Mouse (Mus musculus) frontal cortex, adult 2 months (tissue): ENCODE measurements around the gene Lrrc75a. TPM values are rescaled to one million over a fixed set of nuclear protein-coding genes. Genes with fewer than 3 reads are reported as not detected.

Experiments
- DNase-seq, 2 experiments: peaks; one replicate each; pipeline ENCODE4 v3.0.0; 2022; ENCODE audit warnings: low spot score in 1 of 2; ENCODE audit errors: extremely low spot score in 1 of 2
- polyA plus RNA-seq: library from polyadenylated mRNA; depleted of rRNA; stranded (reverse); fragments of >200 nt; gene quantifications from 2 replicates; pipeline ENCODE4 v1.2.3, GENCODE M21; 2012; rRNA removed

Gene Lrrc75a
- polyA plus RNA-seq, 1 experiment = 19.9 TPM

GRCm38 (mm10) chr11:62558152-62558551 lies 90.2 kb downstream of the Lrrc75a start:
- no peak for DNase-seq

DNA sequence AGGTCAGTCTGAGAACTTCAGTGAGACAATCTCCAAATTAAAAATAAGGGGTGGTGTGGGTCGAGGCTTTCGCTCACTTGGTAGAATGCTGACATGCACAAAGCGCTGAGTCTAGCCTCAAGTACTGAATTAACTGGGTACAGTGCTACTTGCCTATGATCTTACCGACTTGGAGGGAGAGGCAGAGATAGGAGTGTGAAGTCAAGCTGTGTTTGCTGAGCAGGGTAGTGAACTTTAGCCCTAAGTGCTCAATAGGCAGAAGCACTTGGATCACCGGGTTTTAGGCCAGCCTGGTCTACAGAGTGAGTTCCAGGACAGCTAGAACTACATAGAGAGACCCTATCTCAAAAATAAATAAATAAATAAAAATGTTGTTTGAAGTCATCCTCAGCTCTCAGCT lies 91.1 kb downstream of the Lrrc75a start:
- no peak for DNase-seq

DNA sequence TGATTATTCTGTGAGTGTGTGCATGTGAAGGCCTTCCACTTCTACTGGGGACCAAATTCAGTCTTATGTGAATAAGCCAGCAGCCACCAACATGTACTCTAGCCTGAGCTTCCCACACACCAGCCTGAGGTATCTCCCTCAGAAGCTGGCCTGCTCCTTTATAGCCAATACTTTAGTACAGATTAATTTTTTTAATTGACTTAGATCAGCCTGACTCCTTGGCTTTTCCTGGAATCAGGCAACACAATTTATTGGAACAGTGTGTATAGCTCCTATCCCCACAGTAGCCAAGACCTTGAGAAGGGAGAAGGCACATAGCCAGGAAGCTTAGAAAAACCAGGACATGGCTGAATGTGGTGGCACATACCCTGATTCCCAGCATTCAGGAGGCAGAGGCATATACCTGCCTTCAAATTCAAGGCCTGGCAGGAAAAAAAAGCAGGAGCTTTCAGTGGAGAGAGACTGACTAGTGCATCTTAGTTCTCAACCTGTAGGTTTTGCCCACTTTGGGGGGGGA lies 92.4 kb downstream of the Lrrc75a start:
- no peak for DNase-seq

- no peak for DNase-seq
Observed at GRCm38 (mm10) chr11:62554934-62555517, 93.3 kb downstream of the Lrrc75a start.

Other genes with a start within 250 kb of the Lrrc75a start
- 7.9 and 10.0 TPM in 2 replicates for gene Pigl, start 190.1 kb downstream of the Lrrc75a start, polyA plus RNA-seq
- 128 and 149 TPM in 2 replicates for gene Ncor1, start 190.0 kb downstream of the Lrrc75a start, polyA plus RNA-seq
- 61.0 and 66.1 TPM in 2 replicates for gene Cenpv, start 109.3 kb downstream of the Lrrc75a start, polyA plus RNA-seq
- gene Ubb, start 97.4 kb downstream of the Lrrc75a start, polyA plus RNA-seq = 3,321 and 3,429 TPM in 2 replicates
- 16.8 TPM in 2 replicates for gene Trpv2, start 74.0 kb downstream of the Lrrc75a start, polyA plus RNA-seq
- 44.4 TPM in 2 replicates for gene Mmgt2, start 141 bp upstream of the Lrrc75a start, polyA plus RNA-seq
- gene Zfp287, start 83.4 kb upstream of the Lrrc75a start, polyA plus RNA-seq = 12.0 and 12.3 TPM in 2 replicates
- gene Gm10428, start 104.6 kb upstream of the Lrrc75a start, polyA plus RNA-seq = not detected in 2 replicates
- 16.1 and 20.5 TPM in 2 replicates for gene Zfp286, start 140.9 kb upstream of the Lrrc75a start, polyA plus RNA-seq
- gene Trim16, start 171.7 kb upstream of the Lrrc75a start, polyA plus RNA-seq = 1.8 and 2.2 TPM in 2 replicates
- gene Fbxw10, start 198.5 kb upstream of the Lrrc75a start, polyA plus RNA-seq = 0.55 and 0.66 TPM in 2 replicates
- 32.7 and 35.9 TPM in 2 replicates for gene Tvp23b, start 230.9 kb upstream of the Lrrc75a start, polyA plus RNA-seq